Mouse (Mus musculus) 3134 (cell line): ENCODE results near the gene Mybpc2.

Experiments used
- DNase-seq: peaks from one replicate; pipeline ENCODE4 v3.0.0-alpha.2; 2011; ENCODE audit warnings: low spot score; ENCODE audit not compliant: insufficient read length; ENCODE audit errors: extremely low read depth

Gene Mybpc2

GRCm38 (mm10) chr7:44547041-44547440 lies 22.6 kb upstream of the Mybpc2 start:
- DNase-seq = no peak

DNA sequence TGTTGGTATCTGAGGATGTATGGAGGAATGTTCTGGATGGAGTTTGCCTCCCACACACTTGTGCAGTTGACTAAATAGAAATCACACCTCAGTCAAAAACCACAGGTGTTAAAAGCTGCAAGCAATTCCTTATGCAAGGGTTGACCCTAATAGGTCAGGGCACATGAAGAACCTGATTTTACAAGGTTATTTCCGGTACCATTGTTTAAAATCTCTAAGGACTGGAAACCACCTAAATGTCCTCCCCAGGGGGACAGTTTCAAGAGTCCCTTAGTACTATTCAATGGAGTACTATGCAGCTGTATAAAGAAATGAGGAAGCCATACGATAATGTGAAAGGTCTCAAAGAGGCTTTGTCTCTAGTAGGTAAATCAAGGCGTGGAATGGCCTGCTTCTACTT lies 21.8 kb upstream of the Mybpc2 start:
- DNase-seq = no peak

- DNase-seq = no peak
These were observed 18.6 kb upstream of the Mybpc2 start for GRCm38 (mm10) chr7:44543071-44543470.

- DNase-seq = no peak
These were observed 18.1 kb upstream of the Mybpc2 start for GRCm38 (mm10) chr7:44542555-44542954.

DNA sequence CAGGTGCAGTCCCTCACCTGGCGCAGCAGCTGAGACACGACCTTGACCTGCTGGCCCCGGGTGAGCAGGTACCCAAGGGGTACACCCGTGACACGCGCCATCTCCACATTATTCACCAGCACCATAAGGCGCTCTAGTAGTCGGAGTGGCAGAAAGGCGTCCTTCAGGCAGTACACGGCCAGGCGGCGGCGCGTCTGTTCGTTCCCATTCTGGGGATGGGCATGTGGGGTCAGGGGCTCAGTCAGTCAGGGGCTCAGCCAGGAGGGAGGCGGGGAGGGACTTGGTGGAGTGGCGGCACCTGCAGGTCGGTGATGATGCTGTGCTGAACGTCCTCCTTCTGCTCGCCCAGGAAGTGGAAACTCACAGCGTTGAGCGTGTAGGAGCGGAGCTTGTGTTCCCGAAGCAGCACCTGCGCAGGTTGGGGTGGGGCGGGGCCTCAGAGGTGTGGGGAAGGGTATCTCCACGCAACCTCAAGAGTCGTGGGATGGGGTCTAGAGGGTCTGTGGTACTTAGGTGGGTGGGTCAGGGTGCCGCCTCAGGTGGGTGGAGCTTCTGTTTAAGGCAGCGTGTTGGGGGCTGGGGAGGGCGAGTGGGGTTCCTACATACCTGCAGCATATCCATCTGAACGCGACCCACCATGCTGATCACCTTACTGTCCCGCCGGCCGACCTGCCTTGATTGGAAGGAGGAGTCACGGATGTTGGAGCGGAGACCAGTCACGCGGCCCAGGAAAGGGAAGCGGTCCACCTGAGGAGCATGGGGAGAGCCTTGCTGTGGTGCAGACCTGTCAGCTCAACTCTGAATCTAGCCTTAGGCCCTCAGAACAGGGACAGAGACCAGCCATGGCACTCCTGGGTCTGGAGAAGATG lies 14.5 kb upstream of the Mybpc2 start:
- no peak for DNase-seq

DNA sequence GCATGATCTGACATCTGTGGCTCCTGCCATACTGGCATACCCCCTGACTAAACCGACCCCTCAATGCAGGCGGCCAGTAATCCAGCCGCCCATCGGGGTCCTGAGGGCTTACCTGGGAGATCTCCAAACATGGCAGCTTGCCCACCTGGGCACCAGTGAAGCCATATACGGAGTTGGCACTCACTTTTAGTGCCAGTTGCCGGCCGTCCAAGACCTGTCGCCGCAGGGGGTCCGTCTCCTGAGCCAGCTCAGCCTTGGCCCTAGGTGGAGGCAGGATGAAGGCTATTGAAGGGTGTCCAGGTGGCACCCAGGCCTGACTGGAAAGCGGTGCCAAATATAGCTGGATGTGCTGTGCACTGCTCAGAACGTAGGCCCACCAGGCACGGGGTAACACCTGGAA lies 13.0 kb upstream of the Mybpc2 start:
- no peak for DNase-seq

GRCm38 (mm10) chr7:44537009-44537408 lies 12.6 kb upstream of the Mybpc2 start:
- no peak for DNase-seq

DNA sequence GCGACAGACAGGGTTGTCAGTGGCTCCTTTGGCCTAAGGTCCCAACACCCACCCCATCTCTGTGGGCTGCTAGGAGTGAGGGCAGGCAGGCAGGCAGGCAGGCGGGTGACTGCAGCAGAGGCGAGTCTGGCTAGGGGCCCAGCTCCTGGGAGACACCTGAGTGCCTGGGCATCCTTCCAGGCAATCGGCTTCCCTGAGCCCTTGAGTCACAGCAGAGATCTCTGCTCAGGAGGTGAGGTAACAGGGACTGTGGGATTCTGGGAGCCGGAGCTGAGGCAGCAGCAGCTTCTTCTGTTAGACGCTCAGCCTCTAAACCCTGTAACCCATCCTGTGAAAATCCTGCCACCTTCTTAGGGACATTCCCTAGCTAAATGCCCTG lies 12.1 kb upstream of the Mybpc2 start:
- no peak for DNase-seq

- DNase-seq = no peak
These were observed 11.5 kb upstream of the Mybpc2 start for GRCm38 (mm10) chr7:44535657-44536589.

GRCm38 (mm10) chr7:44534656-44535441 lies 10.4 kb upstream of the Mybpc2 start:
- DNase-seq = no peak

DNA sequence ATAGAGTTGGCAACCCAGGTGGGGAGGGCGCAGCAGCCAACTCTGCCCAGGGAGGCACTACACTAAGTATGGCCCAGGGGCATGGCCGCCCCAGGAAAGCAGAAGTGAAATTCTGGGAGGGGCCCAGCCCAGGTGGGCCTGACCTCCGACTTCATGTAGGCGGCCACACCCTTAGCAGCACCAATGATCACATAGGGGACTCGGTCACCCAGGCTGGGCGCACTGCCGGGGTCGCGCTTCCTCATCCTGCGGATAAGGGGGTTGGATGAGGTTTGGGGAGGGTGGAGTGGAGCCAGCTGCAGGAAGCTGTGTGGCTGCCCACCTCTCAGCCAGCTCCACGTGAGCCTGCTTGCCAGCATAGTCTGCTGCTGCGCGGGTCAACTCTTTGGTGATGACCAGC lies 9.8 kb upstream of the Mybpc2 start:
- DNase-seq = no peak

GRCm38 (mm10) chr7:44533746-44534045 lies 9.2 kb upstream of the Mybpc2 start:
- DNase-seq = no peak

DNA sequence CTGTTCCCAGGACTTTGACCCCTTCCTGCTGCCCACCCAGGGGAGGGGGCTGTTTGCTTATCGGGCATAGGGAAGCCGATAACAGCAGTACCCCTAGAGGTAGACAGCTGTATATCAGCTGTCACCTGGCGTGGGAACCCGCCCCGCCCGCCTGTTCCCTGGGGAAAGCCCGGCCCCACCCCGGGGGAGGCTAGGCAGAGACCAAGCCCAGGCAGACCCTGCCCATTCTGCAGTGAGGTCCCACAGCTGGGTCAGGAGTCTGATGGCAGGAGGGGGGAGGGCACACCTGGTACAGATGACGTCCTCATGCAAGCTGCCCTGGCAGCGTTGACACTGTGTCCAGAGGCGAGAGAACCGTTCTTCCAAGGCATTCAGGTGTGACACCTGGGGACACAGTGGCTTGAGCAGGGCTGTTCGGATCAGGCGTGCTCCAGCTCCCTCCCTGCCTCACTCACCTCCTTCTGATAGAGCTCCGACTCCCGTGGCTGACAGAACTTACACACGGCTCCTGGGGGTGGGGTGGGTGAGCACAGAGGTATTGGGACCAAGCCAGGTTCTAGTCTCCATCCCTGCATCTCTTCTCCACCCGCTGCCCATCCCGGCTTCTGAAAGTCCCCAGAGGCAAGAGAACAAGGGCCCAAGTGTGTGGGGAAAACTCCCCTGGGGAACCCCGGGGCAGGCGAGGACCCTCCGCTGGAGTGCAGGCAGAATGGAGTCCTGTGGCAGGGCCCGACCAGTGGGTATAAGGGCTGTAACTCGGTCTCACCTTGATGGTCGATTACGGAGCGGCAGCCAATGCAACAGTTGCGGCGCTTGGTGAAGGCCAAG lies 8.7 kb upstream of the Mybpc2 start:
- no peak for DNase-seq

GRCm38 (mm10) chr7:44531946-44532732 lies 7.7 kb upstream of the Mybpc2 start, which contains the start of gene Spib:
Gene Spib, minus strand, starts transcription at chr7:44532071.
- no peak for DNase-seq

- DNase-seq = no peak
These were observed 6.8 kb upstream of the Mybpc2 start for GRCm38 (mm10) chr7:44531207-44531606.

DNA sequence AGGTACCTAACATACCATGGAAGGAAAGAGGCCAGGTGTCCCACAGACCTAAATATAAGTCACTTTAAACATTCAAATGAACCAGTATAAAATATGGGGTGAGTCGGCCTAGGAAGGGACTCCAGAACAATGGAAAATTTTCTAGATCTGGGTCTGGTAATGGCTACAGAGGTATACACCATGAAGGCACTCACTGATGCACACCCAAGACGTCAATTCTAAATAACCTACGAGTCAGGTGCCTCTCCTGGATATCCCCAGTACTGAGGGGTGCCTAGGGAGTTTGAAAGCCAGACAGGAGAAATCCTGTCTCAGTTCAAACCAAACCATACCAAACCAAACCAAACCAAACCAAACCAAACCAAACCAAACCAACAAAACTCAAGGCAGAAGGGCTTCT lies 6.1 kb upstream of the Mybpc2 start:
- DNase-seq = no peak

GRCm38 (mm10) chr7:44529518-44529917 lies 5.1 kb upstream of the Mybpc2 start:
- no peak for DNase-seq

DNA sequence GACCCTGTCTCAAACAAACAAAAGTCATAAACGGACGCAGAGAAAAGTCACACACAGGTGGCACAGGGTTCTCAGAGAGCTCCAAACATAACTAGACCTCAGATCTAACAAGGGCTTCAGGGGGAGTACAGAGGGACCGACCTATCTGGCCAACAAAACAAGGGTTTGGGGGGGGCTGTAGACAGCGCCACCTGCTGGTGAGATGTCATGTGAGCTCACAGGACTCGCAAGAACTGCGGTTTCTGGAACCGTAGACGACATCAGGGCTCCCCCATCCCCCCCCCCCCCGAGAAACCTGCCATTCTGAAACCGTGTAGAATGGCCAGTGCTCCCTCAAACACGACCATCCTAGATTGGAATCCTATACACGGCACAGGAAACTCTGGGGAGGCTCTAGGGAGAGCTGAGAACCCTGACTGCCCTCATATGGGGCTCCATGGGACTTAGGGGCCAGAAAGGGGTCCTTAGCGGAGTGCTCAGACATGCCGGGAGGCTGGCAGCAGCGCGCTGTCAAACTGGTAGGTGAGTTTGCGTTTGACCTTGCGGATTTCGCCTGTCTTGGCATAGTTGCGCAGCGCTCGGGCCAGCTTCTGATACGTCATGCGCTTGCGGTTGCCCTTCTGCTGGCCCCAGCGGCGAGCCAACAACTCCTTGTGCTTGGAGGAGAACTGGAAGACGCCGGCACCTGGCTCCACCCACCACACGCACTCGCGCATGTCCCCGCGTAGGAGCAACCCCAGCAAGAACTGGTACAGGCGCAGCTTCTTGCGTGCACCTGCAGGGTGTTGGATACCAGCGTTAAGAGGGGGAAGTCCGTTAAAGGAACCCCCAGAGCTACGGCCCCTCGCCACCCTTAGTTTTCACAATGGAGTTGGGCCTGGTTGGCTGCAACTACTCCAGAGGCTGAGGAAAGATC lies 3.3 kb upstream of the Mybpc2 start:
- DNase-seq = peak; percentile 62
